Mouse (Mus musculus) left cerebral cortex, adult 2 months (tissue): ENCODE results near the gene Ccdc148. TPM values are rescaled to one million over a fixed set of nuclear protein-coding genes. Genes with fewer than 3 reads are reported as not detected.

Source experiments
- DNase-seq, 2 experiments: peaks; one replicate each; pipeline ENCODE4 v3.0.0; 2021 to 2022; ENCODE audit warnings: low spot score in 2 of 2, mixed read lengths in 1 of 2; ENCODE audit errors: extremely low spot score in 1 of 2
- H3K27ac ChIP-seq: fragments of 200-600 bp; 2 replicates; pipeline ENCODE4 v1.8.1; 2022
- H3K4me3 ChIP-seq: fragments of 200-600 bp; 2 replicates; pipeline ENCODE4 v1.8.1; 2022
- CTCF ChIP-seq: fragments of 200-600 bp; IDR thresholded peaks from 2 replicates; pipeline ENCODE4 v1.8.1; 2022; ENCODE audit warnings: antibody characterized with exemption, mild to moderate bottlenecking, moderate library complexity
- intact Hi-C: fragments of 180-260 bp; cut with DNase I; formaldehyde crosslinking; loops from one replicate; pipeline ENCODE4 v1.15.1; 2025
- total RNA-seq, 2 experiments: library from RNA; stranded (reverse); gene quantifications; 2 replicates each; pipeline ENCODE4 v1.2.3; 2021

Ccdc148 gene
- total RNA-seq, 2 experiments from 2014 or later, result 12.6 to 14.2 TPM

DNA sequence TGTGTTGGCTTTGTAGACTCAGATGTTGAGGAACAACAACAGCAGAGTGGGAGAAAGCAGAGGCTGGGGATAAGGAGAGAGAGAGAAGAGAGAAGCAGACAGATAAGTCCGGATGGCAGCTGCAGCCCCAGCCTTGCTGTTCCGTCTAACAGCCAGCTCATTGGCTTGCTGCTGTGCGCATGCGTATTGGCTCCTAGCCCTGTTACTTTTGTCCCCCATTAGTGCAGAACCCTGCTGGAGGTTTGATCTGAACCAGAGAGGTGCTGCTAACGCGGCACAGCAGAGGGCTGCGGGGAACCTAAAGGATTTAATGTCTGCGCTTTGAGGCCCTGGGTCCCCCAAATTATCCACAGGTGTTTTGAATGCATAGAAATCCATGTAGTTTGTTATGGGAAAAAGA, 373.8 kb downstream of the Ccdc148 start:
- no peak overlapping the region for H3K4me3 ChIP-seq
- TF ChIP-seq CTCF, result no peak
- no peak overlapping the region for H3K27ac ChIP-seq
- no peak for DNase-seq
- intact Hi-C loops, result no loop called here

DNA sequence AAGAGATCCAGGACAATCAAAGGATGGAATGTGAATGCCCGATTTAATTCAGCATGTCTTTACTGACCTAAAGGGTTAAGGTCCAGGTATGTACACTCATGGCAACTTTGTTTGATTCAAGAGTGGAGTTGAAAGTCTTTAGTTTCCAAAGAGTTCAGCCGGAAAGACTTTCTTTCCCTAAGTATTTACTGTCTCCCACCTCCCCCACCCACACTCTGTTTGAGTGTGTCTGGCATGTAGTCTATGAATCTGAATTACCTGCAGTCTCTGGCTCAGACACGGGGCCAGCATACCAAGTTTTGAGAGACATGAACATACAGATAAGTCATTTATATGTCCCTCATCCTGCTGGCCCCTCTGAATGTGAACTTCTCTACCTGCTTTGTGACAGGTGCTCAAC, 374.3 kb downstream of the Ccdc148 start:
- no peak overlapping the region for H3K4me3 ChIP-seq
- H3K27ac ChIP-seq, result no peak overlapping the region
- DNase-seq, result no peak
- intact Hi-C loops, result no loop called here
- no peak for TF ChIP-seq CTCF

DNA sequence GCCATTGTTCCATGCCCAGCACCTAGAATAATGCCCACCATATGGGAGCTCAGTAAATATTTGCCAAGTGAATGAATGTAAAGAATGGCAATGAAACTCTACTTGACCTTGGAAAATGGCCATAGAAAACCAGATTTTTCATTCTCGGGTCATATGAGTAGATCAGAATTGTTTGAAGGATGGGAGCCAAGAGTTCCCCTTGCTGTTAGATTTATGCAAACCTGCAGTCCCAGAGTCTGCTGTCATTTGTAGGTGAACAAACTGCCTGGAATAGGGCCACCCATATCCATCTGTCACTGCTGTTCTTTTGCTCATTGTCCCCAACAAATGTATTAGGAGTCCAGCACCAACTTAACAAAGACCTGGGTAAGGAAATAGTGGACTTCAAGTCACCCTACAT, 377.0 kb downstream of the Ccdc148 start:
- no peak for TF ChIP-seq CTCF
- DNase-seq, result no peak
- Histone ChIP-seq H3K4me3 (no peak overlapping the region), H3K27ac (no peak overlapping the region)
- intact Hi-C loops, result no loop called here

DNA sequence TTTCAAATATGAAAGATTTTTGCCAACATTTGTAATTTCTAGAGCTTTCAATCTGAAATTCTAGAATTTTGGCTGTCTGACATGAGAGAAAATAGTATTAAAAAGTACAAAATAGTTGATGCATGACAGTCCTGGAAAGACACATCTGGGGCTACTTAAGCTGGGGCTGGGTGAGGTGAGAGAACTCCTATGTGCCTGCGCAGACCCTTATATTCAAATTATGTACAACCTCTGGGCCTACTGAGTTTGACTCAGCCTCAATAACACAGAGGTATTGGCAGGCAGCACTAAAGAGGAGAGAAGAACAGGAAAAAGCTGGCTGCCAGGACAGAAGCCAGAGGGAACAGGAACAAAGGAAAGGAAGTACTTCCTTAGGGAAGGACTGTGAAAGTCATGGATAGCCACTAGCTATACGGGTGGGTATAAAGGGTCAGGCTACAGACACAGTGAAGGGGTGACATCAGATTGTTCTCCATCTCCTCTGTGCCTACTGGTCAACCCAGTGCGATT, 381.4 kb downstream of the Ccdc148 start:
- intact Hi-C loops, result no loop called here
- no peak for DNase-seq
- H3K27ac ChIP-seq, result no peak overlapping the region
- no peak overlapping the region for H3K4me3 ChIP-seq
- TF ChIP-seq CTCF, result no peak

DNA sequence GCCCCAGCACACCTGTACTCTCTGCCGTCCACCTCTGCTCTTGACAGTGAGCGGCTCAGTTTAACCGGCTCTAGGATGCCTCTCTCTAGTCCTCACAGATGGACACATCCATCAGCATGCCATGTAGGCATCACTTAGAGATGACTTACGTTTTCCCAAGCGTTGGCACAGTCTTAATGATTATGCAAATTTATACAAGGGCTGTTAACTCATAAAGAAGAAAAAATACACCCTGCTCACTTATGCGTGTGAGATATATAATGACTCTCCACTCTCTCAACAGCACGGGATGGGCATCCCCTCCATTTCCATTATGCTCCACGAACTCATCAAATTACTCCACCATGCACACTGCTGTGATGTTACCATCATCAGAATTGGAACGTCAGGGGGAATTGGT, 386.6 kb downstream of the Ccdc148 start:
- Histone ChIP-seq H3K4me3 (no peak overlapping the region), H3K27ac (no peak overlapping the region)
- DNase-seq, result no peak
- intact Hi-C loops, result no loop called here
- TF ChIP-seq CTCF, result no peak

Other genes starting within 250 kb of the Ccdc148 start
- gene Pkp4, start 167 bp upstream of the Ccdc148 start, total RNA-seq, result 100 to 1,000 TPM; 200 to 224 TPM